Mouse (Mus musculus) brain, embryonic 18.5 days (tissue): Measurements from ENCODE around the gene Hecw1.

Experiments
- DNase-seq: peaks from one replicate; pipeline ENCODE4 v3.0.0-alpha.2; 2012; ENCODE audit warnings: low read depth, low spot score

The Hecw1 gene

DNA sequence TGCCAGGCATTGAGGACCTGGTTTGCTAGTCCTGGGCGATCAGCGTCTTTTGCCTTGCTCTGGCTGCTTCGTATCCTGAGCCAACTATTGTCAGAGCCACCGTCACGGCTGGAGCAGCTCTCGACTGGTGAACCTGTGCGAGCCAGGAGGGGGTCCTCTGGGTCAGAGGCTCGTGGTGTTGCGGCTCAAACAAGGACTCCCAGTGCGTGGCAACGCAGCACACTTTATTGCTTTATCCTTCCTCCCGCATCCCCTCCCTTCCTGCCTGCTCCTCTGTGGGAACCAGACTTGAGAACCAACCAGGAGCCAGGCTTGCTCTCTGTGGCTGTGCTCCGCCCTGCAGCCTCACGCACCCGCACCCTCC, at the start of gene Hecw1:
Gene Hecw1 (minus strand): TSS at position 323 of the 364 bp plus-strand sequence.
- DNase-seq: peak; percentile 67

DNA sequence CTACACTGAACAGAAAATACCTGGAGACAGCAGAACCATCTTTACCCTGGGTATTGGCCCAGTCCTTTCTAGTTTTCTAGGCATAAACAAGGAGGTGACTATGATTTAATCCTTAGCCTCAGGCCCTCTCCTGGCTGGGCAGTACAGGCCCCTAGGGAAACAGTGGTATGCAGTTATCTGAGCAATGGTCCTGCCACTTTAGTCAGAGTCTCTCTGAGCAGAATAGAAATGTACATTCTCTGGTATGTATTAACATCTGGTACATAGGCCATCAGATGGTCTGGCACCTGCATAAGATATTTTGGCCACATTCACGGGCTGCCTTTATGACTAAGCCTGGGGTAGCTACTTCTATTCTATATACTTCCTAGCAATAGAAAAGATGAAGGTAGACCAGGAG, 38.3 kb upstream of the Hecw1 start:
- no peak for DNase-seq

DNA sequence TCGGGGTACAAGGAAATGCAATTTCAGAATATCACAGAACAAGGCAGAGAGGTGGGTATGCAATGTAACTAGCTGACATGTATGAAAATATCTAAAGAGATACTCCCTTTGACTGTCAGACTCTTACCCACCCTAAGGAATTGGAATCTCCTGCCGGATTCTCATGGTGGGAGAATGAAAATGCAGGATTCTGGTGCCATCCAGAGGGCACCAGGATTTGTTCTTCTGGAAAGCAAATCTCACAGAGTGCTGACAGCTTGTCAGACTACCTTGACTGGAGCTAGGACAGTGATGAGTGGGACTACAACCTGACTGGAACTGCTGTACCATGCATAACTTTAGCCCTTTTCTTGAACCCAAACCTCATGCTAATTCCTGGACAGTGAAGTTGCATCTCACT, 29.6 kb upstream of the Hecw1 start:
- no peak for DNase-seq

DNA sequence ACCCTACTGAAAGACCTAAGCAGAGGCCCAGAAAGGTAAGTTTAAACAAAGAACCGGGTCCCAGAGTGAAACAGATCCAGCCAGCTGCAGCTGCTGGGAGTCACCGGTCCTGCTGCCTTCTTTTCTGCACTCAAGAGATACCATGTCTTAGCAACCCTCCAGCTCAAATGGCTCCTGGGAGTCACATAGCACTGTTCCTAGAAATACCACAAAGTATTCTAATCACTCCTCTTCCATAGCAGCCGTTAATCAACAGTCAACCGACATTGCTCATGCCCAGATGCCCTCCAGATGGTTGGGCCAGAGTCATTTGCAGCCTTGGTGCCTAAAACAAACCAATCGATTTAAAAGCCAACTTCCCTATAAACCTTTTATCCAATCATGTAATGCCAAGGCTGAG, 19.8 kb upstream of the Hecw1 start:
- DNase-seq: no peak

DNA sequence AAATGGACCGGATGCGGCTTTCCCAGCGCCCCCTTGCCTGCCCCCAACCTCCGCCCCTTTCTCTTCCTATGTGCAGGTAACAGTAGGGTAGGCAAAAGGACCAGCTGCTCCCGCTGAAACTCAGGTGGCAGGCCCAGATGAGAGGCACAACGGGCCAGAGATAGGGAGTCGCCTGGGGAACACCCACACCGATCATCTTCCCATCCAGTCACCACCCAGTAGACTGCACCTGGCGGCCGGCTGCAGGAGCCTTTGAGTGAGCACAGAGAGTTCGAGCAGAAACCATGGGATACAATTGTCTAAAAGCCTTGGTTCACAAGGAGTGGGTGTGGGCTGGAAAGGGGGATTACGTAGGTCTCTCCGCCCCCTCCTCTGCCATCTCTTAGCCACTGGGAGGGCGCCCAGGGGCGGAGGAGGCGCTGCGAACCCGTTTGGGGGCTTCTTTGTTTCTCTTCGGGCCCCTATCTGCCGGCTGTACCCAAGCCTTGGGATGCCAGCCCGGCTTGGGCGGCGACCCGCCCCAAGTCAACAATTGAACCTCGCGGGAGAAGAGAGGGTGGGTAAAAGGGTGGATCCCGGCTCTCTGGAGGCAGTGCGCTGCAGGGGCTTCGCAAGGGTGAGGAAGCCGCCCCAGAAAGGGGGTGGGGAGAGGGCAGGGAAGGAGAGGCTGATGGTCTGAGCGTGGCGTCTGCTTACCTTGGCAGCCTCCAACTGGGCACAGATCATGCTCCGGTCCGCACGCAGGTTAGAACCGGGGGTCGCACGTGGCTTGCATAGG, 711 bp downstream of the Hecw1 start:
- DNase-seq: peak; percentile 83

- no peak for DNase-seq
Measured at GRCm38 (mm10) chr13:14521746-14522127, 1.3 kb downstream of the Hecw1 start.

DNA sequence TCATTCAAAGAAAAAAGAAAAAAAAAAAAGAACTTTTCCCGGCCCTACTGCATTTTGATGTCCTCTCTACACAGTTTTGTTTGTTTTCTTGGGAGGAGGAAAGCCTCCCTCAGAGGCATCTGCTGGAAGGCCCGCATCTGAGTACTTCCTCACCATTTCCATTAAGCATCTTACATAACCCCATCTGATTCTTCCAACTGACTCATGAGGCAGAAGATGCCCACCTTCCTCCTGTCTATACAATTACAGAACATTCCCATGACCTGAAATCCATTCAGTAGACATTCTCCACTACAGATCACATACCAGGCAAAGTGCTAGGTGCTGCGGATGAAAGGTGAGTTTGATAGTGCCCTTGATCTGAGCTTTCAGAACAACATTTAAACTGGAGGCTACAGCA, 3.4 kb downstream of the Hecw1 start:
- no peak for DNase-seq

GRCm38 (mm10) chr13:14517478-14517877, 5.5 kb downstream of the Hecw1 start:
- DNase-seq: no peak

DNA sequence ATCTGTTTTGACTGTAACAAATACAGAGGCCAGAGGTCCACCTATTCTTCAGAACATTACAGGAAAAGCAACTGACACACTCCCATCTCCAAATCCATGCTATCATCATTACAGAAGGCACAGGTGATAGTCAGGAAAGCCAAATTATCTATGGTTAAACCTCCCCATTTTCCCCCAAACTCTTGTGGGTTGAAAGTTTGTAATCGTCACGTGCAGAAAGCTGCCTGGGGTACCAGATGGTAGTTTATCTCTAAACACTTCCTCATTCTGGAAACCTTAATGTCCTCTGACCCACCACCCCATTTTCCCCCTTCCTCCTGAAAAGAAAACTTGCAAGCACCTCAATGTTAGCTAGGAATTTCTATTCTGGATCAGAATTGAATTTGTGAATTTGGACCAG, 7.9 kb downstream of the Hecw1 start:
- no peak for DNase-seq

- DNase-seq: no peak
Measured at GRCm38 (mm10) chr13:14513934-14514333, 9.1 kb downstream of the Hecw1 start.

GRCm38 (mm10) chr13:14506765-14507164, 16.3 kb downstream of the Hecw1 start:
- no peak for DNase-seq

DNA sequence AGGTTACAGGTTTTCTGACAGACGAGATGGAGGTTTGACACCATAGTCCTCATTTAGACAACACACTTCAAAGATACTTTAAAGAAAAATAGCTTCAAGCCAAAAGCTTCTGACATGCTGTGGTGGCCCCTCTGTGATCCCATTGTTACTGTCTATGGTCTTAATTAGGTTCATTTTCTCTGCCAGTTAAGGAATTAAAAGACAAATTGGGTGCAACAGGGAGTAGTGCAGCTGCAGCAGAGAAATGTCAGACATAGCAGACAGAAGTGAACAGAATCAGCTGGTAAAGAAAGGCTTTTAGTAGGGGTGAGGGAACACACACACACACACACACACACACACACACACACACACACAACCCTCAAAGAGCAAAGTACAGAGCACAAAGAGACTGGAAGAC, 22.8 kb downstream of the Hecw1 start:
- DNase-seq: no peak

DNA sequence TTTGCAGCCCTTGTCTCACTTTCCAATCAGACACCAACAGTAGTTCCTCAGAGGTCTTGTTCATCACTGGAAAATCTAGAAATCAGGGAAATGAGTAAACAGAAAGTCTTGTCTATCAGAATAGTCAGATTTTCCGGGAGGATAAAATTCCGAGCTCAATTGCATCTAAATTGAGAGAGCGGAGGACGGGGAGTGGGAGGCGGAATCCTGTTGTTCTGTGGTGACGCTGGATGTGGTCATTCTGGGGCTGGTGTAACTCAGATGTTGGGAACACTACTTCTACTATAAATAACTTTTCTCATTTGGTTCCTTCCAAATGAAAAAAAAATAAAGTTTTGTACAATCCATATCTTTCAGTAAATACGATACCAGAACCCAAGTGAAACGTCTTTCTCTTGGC, 24.2 kb downstream of the Hecw1 start:
- no peak for DNase-seq

DNA sequence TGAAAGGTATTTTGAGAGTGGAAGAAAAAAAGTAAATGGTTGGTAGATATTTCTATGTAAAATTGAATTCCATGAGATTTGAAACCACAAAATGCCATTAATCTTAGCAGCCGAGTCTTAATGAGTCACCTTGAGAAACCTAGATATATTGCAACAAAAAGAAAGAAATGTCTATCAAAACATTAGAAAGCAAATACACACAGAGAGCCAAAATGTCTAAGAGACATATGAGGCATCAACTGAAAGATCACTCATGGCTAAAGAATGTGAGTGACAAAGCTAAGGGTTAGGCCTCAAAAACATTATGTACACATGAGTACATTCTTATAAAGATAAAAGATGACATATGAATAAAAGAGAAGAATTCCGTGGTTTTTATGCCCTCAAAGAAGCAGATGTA, 26.1 kb downstream of the Hecw1 start:
- no peak for DNase-seq

GRCm38 (mm10) chr13:14487812-14488211, 35.2 kb downstream of the Hecw1 start:
- DNase-seq: no peak

DNA sequence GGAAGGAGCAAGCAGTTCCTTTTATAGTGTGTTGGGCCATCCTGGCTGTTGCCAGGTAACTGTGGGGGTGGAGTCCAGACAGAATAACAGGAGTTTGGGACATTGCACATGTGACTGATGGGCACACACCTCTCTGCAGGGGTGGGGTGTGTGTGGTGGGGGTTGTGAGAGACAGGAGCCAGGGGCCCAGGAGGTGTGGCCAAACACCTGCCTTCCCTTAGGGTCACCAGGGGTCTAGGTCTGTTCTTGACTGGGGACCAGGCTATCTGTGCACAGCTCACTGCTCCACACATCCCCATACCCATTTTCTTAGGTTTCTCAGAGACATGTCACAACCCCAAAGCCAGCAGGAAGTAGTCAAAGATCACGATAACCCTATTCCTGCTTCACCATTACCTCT, 51.9 kb downstream of the Hecw1 start:
- no peak for DNase-seq

GRCm38 (mm10) chr13:14467517-14467916, 55.5 kb downstream of the Hecw1 start:
- DNase-seq: no peak

GRCm38 (mm10) chr13:14461036-14461435, 62.0 kb downstream of the Hecw1 start:
- DNase-seq: no peak

DNA sequence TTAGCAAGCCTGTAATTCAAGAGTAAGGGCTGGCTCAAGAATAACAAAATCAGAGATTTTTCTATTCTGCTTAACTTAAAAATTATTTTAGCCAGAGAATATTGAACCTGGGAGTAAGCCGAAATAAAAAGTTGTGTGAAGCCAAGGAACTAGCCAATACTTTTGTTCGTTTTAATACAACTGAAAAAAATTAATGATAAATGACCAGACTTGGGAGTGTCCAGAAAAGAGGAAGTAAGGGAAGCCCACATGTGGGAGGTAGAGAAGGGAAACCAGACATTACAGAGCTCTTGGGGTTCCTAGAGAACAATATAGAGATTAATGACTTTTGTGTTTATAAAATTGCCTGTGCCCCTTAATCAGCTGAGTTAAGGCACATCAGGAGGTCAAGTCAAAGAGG, 66.0 kb downstream of the Hecw1 start:
- DNase-seq: no peak

DNA sequence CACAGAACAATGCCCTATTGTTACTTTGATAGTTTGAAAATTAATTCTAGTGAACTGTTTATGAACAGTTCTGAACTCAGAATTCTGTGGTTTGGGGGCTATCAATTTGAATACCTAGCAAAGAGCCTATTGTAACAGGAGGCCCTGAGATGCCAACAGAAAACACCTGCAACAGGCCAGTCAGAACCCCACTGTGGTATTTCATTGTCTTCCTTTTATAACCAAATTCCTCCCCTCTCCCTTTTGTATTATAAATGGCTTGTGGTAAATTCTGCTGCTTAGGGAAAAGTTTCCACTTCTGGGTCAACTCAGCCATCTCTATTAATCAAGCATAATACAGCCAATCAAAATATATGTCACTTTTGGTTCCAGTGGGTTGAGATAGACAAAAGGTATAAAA, 83.5 kb downstream of the Hecw1 start:
- DNase-seq: no peak

- no peak for DNase-seq
Measured at GRCm38 (mm10) chr13:14428845-14429553, 94.0 kb downstream of the Hecw1 start.

- no peak for DNase-seq
Measured at GRCm38 (mm10) chr13:14424836-14425235, 98.2 kb downstream of the Hecw1 start.

DNA sequence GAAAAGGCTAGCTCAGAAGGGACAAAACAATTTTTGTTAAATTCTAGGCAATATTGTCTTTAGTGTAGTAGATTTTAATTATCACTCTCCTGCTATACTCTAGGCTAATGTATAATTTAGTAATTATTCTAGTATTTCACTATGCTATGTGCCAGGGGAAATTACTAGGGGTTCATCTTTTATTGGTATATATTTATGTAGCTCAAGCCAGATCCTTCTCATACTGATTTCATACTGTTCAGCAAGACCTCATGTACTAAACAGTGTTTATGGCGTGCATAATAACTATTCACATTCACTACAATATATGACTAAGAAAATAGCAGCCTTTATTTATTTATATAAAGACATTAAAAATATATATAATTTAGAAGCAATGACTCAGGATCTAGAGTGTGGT, 109.6 kb downstream of the Hecw1 start:
- DNase-seq: no peak
